Mouse (Mus musculus) frontal cortex, postnatal 10 days (tissue): ENCODE measurements around the gene Serpina1e.
"Not testable (repeated sequence)": the region's sequence is repeated elsewhere in the genome, so short reads cannot be mapped to it uniquely, and the experiment has no call there.

Source experiments
- DNase-seq, 2 experiments: peaks; one replicate each; pipeline ENCODE4 v3.0.0; 2022; ENCODE audit warnings: low spot score in 2 of 2, mixed read lengths in 1 of 2

Gene Serpina1e

DNA sequence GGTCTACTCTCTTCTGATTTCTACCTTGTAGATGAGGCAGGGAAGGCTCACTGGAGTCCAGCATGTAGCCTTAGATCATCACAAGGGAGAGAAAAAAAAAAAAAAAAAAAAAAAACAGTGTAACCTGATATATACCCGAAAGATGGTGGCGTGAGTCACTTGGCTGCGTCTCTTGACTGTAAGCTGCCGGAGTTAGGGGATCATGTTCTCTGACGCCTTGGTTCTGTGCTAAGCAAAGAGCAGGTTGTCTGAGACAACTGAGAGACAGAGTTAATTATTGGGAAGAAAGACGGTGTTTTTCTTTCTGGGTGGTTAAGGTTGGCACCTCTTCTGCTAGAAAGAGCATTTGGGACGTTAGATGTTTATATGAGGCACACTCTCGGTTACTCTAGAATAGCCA is 4.1 kb upstream of the Serpina1e start:
- DNase-seq: no peak

DNA sequence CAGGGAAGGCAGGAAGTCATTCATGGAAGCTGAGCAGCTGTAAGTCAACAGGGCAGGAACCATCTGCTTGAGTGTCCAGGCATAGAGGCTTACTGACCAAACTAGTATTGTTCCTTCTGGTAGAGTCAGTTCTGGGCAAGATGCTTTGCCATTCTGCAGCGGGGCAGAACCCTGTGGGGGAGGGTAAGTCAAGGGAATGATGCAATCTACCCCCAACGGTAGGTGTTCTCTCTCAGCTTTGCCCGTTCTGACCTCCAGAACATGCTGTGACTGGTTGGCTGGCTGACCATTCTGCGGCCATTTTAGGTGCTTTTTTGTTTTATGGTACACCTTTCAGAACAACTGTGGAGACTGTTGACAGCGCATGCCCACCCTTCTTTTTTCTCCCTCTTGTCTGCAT is 3.6 kb upstream of the Serpina1e start:
- no peak for DNase-seq

DNA sequence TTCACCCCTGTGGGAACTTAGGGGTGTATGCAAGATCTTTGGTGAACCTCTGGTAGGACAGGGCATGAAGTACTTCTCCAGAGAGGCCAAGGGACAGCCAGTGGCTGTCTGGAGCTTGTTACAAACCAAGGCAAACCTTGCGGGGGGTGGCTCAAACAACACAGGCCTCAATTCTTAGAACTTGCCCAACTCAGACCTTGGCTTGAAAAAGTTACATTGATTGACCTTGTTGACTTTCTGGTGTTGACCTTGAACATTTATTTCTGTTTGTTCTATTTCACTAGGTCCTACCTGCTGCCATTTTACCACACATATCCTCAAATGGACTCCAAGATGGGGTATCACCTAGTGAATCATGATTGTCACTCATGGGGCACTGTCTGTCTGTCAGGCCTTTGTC is 2.9 kb upstream of the Serpina1e start:
- no peak for DNase-seq

DNA sequence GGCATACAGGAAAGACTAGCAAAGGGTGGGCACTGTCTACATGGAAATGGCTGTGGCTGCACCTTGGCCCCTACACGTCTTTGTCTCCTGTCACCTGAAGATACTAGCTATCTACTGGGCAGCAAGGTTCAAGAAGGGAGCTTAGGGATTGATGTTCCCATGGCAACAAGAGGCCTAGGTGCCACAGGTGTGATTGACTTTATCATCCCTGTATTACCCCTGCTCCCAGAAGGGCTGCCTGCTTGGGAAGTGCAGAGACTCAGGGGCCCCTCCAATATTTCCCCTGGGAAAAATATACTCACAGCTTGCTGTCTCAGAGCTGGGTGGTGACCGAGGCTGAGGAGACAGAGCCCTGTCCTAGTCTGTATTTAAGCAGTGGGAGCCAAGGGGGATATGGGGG is 2.2 kb downstream of the Serpina1e start:
- DNase-seq: not testable (repeated sequence)

DNA sequence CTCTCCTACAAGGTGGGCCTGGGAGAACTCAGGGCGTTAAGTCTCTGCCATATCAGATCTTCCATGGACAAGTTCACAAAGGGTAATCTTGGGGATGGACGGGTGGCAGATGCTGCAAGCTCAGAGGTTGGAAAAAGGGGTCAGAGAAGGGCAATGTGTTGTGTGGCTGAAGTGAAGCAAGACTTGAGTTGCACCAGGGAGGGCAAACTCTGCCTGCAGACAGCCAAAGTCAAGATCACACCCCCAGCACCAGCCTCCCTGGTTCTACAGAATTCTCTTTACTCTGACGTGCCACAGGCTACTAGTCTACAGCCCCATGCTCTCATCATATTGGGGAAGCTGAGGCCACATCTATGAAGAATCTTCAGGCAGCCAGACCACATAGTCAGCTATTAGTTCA is 5.8 kb downstream of the Serpina1e start:
- DNase-seq: not testable (repeated sequence)

DNA sequence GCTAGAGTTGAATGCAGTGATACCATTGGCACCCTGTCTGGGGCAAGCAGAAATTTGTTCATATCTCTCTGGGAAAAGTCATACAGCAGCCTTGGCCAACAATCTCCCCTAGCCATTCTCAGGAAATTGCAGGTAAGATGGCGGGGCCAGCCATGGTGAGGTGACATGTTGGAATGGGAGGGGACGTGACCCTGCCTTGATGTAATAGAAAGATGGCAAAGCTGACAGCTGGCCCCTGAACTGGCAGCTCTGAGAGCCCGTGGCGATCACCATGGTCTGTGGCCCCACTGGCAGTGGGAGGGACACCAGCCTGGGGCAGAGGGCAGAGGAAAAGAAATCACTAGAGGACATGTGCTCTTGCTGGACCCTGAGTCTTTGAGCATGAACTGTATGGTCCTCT is 12.5 kb downstream of the Serpina1e start:
- DNase-seq: no peak

DNA sequence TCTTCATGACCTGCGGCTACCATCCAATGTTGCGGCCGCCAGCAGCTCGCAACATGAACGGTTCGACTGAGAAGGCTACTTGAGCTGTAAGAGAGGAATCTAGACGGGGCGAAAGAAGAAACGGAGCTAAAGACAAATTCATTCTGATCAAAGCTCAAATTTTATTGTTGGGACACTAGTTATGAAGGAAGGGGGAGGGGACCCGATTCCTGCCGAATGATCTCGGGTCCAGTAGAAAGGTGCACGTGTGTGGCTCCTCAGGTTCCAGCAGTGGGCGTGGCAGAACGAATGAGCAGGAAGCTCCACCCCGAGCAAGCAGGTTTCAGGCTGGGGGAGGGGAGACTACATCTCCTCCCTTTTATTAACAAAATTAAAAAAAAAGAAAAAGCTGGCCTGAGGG is 49.6 kb downstream of the Serpina1e start:
- not testable (repeated sequence) for DNase-seq

DNA sequence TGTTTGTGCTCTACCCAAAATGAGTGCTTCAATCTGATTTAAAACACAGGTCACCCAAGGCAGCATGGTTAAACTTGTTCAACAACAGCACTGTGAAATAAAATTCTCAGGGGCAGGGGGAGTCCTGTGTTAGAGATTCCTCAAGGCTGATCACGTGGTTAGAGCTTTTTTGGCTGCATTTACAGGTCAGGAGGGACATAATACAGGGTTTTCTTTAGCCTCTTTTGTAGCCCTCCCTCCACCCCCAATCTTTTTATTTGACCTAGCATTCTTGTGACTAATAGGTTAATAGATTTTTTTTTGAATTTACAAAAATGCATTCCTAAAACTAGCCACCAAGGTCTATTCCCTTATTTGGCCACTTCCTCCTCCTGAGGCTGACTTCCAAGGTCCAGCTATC is 51.0 kb downstream of the Serpina1e start:
- DNase-seq: not testable (repeated sequence)

DNA sequence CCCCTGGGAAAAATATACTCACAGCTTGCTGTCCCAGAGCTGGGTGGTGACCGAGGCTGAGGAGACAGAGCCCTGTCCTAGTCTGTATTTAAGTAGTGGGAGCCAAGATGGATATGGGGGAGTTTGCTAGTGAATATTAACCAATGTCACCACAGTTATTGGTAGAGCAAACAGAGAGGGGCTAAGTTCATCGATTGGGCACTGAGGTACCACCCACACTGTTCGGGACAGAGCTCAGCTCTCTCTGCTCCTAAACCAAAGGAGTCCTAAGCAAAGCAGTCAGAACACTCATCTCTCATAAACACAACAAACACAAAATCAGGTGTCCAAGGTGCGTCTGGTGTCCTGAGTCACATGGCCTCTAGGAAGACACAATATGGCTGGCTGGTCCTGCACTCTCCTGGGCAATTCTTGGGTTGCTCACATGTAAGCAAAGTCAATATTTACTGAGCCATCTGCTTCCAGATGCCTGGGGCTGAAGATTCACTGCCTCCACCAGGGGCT is 53.9 kb downstream of the Serpina1e start, which contains the start of gene Serpina1c:
Gene Serpina1c (minus strand): TSS at position 51 of the 504 bp plus-strand sequence.
- DNase-seq: not testable (repeated sequence)

DNA sequence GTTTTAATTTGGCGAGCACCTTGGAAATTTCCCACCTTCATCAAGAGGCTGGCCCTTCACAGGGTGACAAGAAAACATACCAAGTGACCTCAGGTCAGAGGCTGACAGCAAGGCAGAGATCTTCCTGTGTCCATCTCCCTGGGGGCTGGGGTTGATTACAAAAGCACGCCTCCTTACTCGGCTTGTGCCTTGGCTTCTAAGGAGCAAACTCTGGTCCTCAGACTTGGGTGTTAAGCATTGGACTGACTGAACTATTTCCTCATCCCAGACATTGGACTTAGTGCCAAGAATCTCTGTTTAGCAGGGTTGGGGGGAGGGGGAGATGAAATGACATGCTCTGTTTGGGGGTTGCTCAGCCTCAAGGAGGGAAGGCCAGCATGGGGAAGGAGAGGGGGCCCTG is 56.8 kb downstream of the Serpina1e start:
- DNase-seq: not testable (repeated sequence)
